Mouse (Mus musculus) spleen, postnatal 14 days (tissue): Measurements from ENCODE around the gene Cyfip1.
A peak's percentile ranks its signal among the peaks of the same experiment; 100 is the strongest.

Experiments
- DNase-seq, 2 experiments: peaks; one replicate each; pipeline ENCODE4 v3.0.0; 2021 to 2022; ENCODE audit warnings: low spot score in 2 of 2

Gene Cyfip1

GRCm38 (mm10) chr7:55956054-55956453 is 114.5 kb downstream of the Cyfip1 start:
- DNase-seq, result no peak

- DNase-seq, result no peak
Observed at GRCm38 (mm10) chr7:55957178-55957577, 115.6 kb downstream of the Cyfip1 start.

- DNase-seq, result no peak
Observed at GRCm38 (mm10) chr7:55957916-55958315, 116.4 kb downstream of the Cyfip1 start.

- DNase-seq, result no peak
Observed at GRCm38 (mm10) chr7:55959801-55960200, 118.3 kb downstream of the Cyfip1 start.

GRCm38 (mm10) chr7:55960506-55960905 is 119.0 kb downstream of the Cyfip1 start:
- DNase-seq, result no peak

GRCm38 (mm10) chr7:55962004-55962908 is 120.7 kb downstream of the Cyfip1 start, which contains the start of gene Nipa2:
TSS of gene Nipa2 (minus strand) at chr7:55962476.
- peak; percentile 91 to 96 for DNase-seq

GRCm38 (mm10) chr7:55966866-55967460 is 125.4 kb downstream of the Cyfip1 start:
- DNase-seq, result no peak

GRCm38 (mm10) chr7:55968258-55968901 is 126.8 kb downstream of the Cyfip1 start:
- peak; percentile 40 to 50 for DNase-seq

- no peak for DNase-seq
Observed at GRCm38 (mm10) chr7:55969415-55969814, 127.9 kb downstream of the Cyfip1 start.

- no peak for DNase-seq
Observed at GRCm38 (mm10) chr7:55974429-55974828, 132.9 kb downstream of the Cyfip1 start.

GRCm38 (mm10) chr7:55981511-55981910 is 140.0 kb downstream of the Cyfip1 start:
- DNase-seq, result no peak
